Mouse (Mus musculus): ENCODE data around the gene Sema4f. TPM values are rescaled to one million over a fixed set of nuclear protein-coding genes. Genes with fewer than 3 reads are reported as not detected.

The Sema4f gene
- 2.1 TPM for polyA plus RNA-seq (2021)

GRCm38 (mm10) chr6:82939167-82939912, at the start of gene Sema4f:
Sema4f (minus strand) TSS chr6:82939769.
- H3K27me3 ChIP-seq: peaks cover 5% of the 10 kb centered on the region
- no peak for TF ChIP-seq CTCF (IDR thresholded peaks at IDR 0.05)
- in situ Hi-C loops (cut with MboI; ENCODE audit: low pct_unique_long_range_greater_than_20kb): no loop called here
- ATAC-seq: peak; percentile 74
- no peak for DNase-seq (ENCODE audit: low read depth, low spot score)
- ChIA-PET CTCF (no interaction called here), POLR2A (no interaction called here)

DNA sequence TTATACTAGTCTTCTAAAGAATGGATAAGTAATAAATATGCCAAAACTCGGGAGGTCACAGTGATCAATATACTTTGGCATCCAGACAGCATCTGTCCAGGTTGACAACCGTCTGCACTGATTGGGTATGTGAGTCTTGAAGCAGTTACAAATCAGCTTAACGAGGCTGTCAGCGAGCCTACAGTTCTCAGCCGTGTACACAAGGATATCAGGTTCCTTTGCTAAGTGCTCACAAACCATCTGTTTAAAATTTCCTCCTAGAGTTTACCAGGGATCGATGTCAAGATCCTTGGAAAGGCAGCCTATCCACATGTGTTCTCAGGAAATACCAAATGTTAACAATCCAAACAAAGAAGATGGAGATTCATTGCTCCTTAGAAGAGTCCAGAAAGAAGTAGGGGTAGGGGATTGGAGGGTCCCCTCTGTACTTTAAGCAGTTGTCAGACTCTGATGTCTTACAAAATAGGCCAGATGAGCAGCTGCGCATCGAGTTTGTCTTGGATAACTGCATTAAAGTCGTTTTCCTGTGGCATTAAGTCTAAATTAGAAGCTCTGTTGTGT, 47.9 kb upstream of the Sema4f start:
- ChIA-PET POLR2A (no interaction called here), CTCF (interaction anchor here (2.8 kb wide), 1 partner anchor 9 kb away, joined by 13 read pairs; no protein-coding TSS in a partner anchor)
- DNase-seq (ENCODE audit: low read depth, low spot score) (no peak), ATAC-seq (no peak)
- in situ Hi-C loops (cut with MboI; ENCODE audit: low pct_unique_long_range_greater_than_20kb): no loop called here
- H3K27me3 ChIP-seq: peaks cover 12% of the 10 kb centered on the region
- TF ChIP-seq CTCF (IDR thresholded peaks at IDR 0.05): no peak

- ChIA-PET POLR2A (no interaction called here), CTCF (interaction anchor here (1.0 to 6.8 kb wide), 6 partner anchors 9 to 256 kb away, joined by 3 to 52 read pairs (median 3); no protein-coding TSS in a partner anchor)
- in situ Hi-C loops (cut with MboI; ENCODE audit: low pct_unique_long_range_greater_than_20kb): loop anchor here (5.0 to 10.0 kb wide), 3 partner anchors 59 to 256 kb away; no protein-coding TSS in a partner anchor
- peaks cover 3% of the 10 kb centered on the region for H3K27me3 ChIP-seq
- DNase-seq (ENCODE audit: low read depth, low spot score) (peak; percentile 30), ATAC-seq (no peak)
- peak; percentile 83 for TF ChIP-seq CTCF (IDR thresholded peaks at IDR 0.05)
Measured at GRCm38 (mm10) chr6:82971031-82971430, 31.5 kb upstream of the Sema4f start.

- POLR2A ChIA-PET: no interaction called here
- ATAC-seq: no peak
- in situ Hi-C loops (cut with MboI; ENCODE audit: low pct_unique_long_range_greater_than_20kb): loop anchor here (5.0 to 10.0 kb wide), 3 partner anchors 57 to 255 kb away; no protein-coding TSS in a partner anchor
- TF ChIP-seq CTCF (IDR thresholded peaks at IDR 0.05): no peak
- H3K27me3 ChIP-seq: peaks cover 3% of the 10 kb centered on the region
- no peak for DNase-seq (ENCODE audit: low read depth, low spot score)
- CTCF ChIA-PET: interaction anchor here (0.8 to 6.8 kb wide), 4 partner anchors 10 to 255 kb away, joined by 3 to 52 read pairs (median 8); no protein-coding TSS in a partner anchor
Measured at GRCm38 (mm10) chr6:82969249-82970084, 29.9 kb upstream of the Sema4f start.

- TF ChIP-seq CTCF (IDR thresholded peaks at IDR 0.05): no peak
- ChIA-PET POLR2A (interaction anchor here (0.6 to 0.7 kb wide), 2 partner anchors 29 to 974 kb away, joined by 3 read pairs; no protein-coding TSS in a partner anchor), CTCF (interaction anchor here (1.0 to 1.1 kb wide), 3 partner anchors 15 to 52 kb away, joined by 3 to 4 read pairs (median 3); partner anchors contain the start of gene M1ap)
- in situ Hi-C loops (cut with MboI; ENCODE audit: low pct_unique_long_range_greater_than_20kb): no loop called here
- H3K27me3 ChIP-seq: peaks cover 44% of the 10 kb centered on the region
- no peak for ATAC-seq
- DNase-seq (ENCODE audit: low read depth, low spot score): no peak
Measured at GRCm38 (mm10) chr6:82961664-82962063, 22.1 kb upstream of the Sema4f start.

GRCm38 (mm10) chr6:82956553-82957251, 17.1 kb upstream of the Sema4f start:
- no peak for ATAC-seq
- in situ Hi-C loops (cut with MboI; ENCODE audit: low pct_unique_long_range_greater_than_20kb): no loop called here
- ChIA-PET POLR2A (no interaction called here), CTCF (interaction anchor here (0.9 kb wide), 1 partner anchor 40 kb away, joined by 4 read pairs; no protein-coding TSS in a partner anchor)
- no peak for TF ChIP-seq CTCF (IDR thresholded peaks at IDR 0.05)
- peaks cover 38% of the 10 kb centered on the region for H3K27me3 ChIP-seq
- no peak for DNase-seq (ENCODE audit: low read depth, low spot score)

DNA sequence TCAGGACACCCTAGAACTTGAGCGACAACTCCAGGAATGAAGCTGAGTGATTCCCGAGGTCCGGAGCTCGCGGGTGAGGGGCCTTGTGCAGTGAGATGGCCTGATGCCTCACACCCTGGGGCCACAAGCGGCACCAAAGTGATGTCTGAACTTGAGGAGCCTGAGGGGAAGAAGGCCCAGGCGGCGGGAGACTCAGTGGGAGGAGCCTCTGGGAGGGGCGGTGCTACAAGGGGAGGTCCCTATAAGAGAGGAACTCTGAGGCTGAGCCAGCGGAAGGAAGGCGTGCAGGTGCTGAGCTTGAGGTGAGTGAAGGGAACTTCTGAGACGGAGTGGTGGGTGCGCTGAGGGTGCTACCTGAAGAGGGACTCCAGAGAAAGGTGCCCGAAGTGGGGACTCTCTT, 7.1 kb upstream of the Sema4f start, which contains the start of gene M1ap:
M1ap (plus strand) TSS at position 252 of the 400 bp plus-strand sequence.
- TF ChIP-seq CTCF (IDR thresholded peaks at IDR 0.05): no peak
- CTCF ChIA-PET: interaction anchor here (1.2 kb wide), 2 partner anchors 15 to 44 kb away, joined by 3 to 4 read pairs; no protein-coding TSS in a partner anchor
- in situ Hi-C loops (cut with MboI; ENCODE audit: low pct_unique_long_range_greater_than_20kb): no loop called here
- DNase-seq (ENCODE audit: low read depth, low spot score) (no peak), ATAC-seq (no peak)
- POLR2A ChIA-PET: interaction anchor here (0.7 kb wide), 1 partner anchor 29 kb away, joined by 7 read pairs; no protein-coding TSS in a partner anchor
- peaks cover 27% of the 10 kb centered on the region for H3K27me3 ChIP-seq

DNA sequence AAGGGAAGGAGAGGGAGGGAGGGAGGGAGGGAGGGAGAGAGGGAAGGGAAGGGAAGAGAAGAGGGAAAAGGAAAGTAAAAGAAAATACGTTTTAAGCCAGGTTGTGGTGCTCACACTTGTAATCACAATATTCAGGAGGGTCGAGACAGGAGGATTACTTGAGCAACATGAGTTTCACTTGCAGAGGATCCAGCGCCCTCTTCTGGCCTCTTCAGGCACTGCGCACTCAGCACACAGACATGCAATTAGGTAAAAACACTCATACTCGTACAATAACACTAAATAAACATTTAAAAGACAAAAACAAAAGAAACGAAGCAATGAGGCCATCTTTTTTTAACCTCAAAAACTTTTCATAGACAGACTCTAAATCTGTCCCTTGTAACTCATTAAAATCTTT, 6.2 kb upstream of the Sema4f start:
- in situ Hi-C loops (cut with MboI; ENCODE audit: low pct_unique_long_range_greater_than_20kb): no loop called here
- CTCF ChIA-PET: interaction anchor here (1.2 kb wide), 2 partner anchors 16 to 44 kb away, joined by 3 to 4 read pairs; no protein-coding TSS in a partner anchor
- POLR2A ChIA-PET: no interaction called here
- H3K27me3 ChIP-seq: peaks cover 18% of the 10 kb centered on the region
- DNase-seq (ENCODE audit: low read depth, low spot score) (no peak), ATAC-seq (no peak)
- TF ChIP-seq CTCF (IDR thresholded peaks at IDR 0.05): peak; percentile 67

DNA sequence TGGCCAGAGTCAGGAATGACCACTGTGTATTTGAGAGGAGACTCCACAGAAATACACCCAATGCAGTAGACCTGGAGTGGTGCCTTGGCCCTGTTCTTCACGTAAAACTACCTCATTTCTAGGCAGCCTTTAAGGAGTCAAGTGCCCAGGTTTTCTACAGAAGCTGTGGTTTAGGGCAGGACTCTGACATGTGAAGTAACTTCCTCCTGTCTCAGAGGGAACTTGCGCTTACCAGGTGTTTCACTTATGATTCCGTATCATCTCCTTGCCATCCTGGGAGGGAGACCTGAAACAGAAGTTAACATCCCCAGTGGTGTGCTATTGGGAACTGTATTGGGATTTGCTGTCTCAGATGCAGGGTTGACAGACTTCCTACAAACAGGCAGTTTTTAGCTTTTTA, 1.2 kb upstream of the Sema4f start:
- ATAC-seq: no peak
- ChIA-PET POLR2A (no interaction called here), CTCF (interaction anchor here (0.9 to 1.4 kb wide), 2 partner anchors 11 to 17 kb away, joined by 3 to 5 read pairs; no protein-coding TSS in a partner anchor)
- H3K27me3 ChIP-seq: peaks cover 5% of the 10 kb centered on the region
- no peak for TF ChIP-seq CTCF (IDR thresholded peaks at IDR 0.05)
- in situ Hi-C loops (cut with MboI; ENCODE audit: low pct_unique_long_range_greater_than_20kb): no loop called here
- no peak for DNase-seq (ENCODE audit: low read depth, low spot score)

Measured in Patski (cell line).